Mouse (Mus musculus) gastrocnemius, postnatal 14 days (tissue): Measurements from ENCODE around the gene H2-Aa. TPM values are rescaled to one million over a fixed set of nuclear protein-coding genes. Genes with fewer than 3 reads are reported as not detected.

Experiments
- DNase-seq: peaks from one replicate; pipeline ENCODE4 v3.0.0; 2021; ENCODE audit warnings: mixed read lengths
- intact Hi-C: fragments of 180-260 bp; cut with DNase I; formaldehyde crosslinking; loops from one replicate; pipeline ENCODE4 v1.15.1; 2025; ENCODE audit warnings: low total_unique reads
- total RNA-seq, 2 experiments: library from RNA; stranded (reverse); gene quantifications; 2 replicates each; pipeline ENCODE4 v1.2.3; 2021

The H2-Aa gene
- total RNA-seq, 2 experiments from 2014 or later: 2.8 to 3.9 TPM

GRCm38 (mm10) chr17:34237741-34238140, 49.9 kb downstream of the H2-Aa start:
- DNase-seq: no peak
- intact Hi-C loops: loop anchor here (5.0 kb wide), 1 partner anchor 65 kb away; no protein-coding TSS in a partner anchor

GRCm38 (mm10) chr17:34236691-34237090, 50.9 kb downstream of the H2-Aa start:
- DNase-seq: no peak
- intact Hi-C loops: loop anchor here (5.0 kb wide), 1 partner anchor 64 kb away; no protein-coding TSS in a partner anchor

DNA sequence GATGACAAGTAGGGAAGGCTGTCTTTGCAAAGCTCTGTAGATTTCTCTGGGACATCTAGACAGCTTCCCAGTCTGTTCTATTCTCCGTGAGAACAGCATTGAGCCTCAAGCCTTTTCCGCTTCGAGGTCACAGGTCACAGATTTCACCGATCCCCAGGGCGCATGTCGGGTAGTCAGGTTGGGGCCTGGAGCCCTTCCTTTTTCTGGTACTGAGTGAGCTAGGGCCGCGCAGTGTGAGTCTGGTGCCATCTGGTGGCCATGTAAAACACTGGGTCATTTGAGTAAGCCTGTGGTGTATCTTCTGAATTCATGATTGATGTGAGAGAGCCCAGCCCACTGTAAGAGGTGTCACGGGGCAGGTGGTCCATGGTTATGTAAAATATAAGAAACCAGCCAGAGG, 52.7 kb downstream of the H2-Aa start:
- intact Hi-C loops: loop anchor here (5.0 kb wide), 1 partner anchor 63 kb away; no protein-coding TSS in a partner anchor
- peak; percentile 72 for DNase-seq

Other genes starting within 250 kb of the H2-Aa start
- 10 to 100 TPM; 51.1 to 56.0 TPM for gene Col11a2, start 248.4 kb downstream of the H2-Aa start, total RNA-seq
- gene H2-Oa, start 195.5 kb downstream of the H2-Aa start, total RNA-seq: not detected
- 1 to 10 TPM; 2.3 to 3.6 TPM for gene H2-DMa, start 168.3 kb downstream of the H2-Aa start, total RNA-seq
- gene Brd2, start 165.2 kb downstream of the H2-Aa start, total RNA-seq: 10 to 100 TPM; 75.2 to 75.5 TPM
- under 1 TPM; 0.45 to 0.47 TPM for gene H2-DMb2, start 144.5 kb downstream of the H2-Aa start, total RNA-seq
- gene H2-DMb1, start 134.8 kb downstream of the H2-Aa start, total RNA-seq: 1 to 10 TPM; 1.0 to 1.4 TPM
- gene Tap1, start 100.3 kb downstream of the H2-Aa start, total RNA-seq: 1 to 10 TPM; 1.7 to 2.6 TPM
- 1 to 10 TPM; 1.8 to 2.0 TPM for gene Psmb9, start 100.1 kb downstream of the H2-Aa start, total RNA-seq
- gene Psmb8, start 90.1 kb downstream of the H2-Aa start, total RNA-seq: 1 to 10 TPM; 2.9 to 3.4 TPM
- gene Tap2, start 84.3 kb downstream of the H2-Aa start, total RNA-seq: 1 to 10 TPM; 4.7 to 5.3 TPM
- gene H2-Ob, start 48.9 kb downstream of the H2-Aa start, total RNA-seq: under 1 TPM in 1 of 2 experiments, not detected in 1; 0.13 TPM
- 1 to 10 TPM; 2.8 to 3.1 TPM for gene H2-Ab1, start 30.1 kb downstream of the H2-Aa start, total RNA-seq
- 1 to 10 TPM; 2.8 to 3.7 TPM for gene H2-Eb1, start 18.0 kb upstream of the H2-Aa start, total RNA-seq
- not detected for gene H2-Eb2, start 37.8 kb upstream of the H2-Aa start, total RNA-seq
- under 1 TPM; 0.39 to 0.42 TPM for gene Btnl2, start 67.0 kb upstream of the H2-Aa start, total RNA-seq
- not detected for gene Btnl1, start 89.3 kb upstream of the H2-Aa start, total RNA-seq
- gene BC051142, start 111.0 kb upstream of the H2-Aa start, total RNA-seq: under 1 TPM in 1 of 2 experiments, not detected in 1; 0.21 TPM
- not detected for gene Btnl4, start 189.5 kb upstream of the H2-Aa start, total RNA-seq
- gene Btnl6, start 229.5 kb upstream of the H2-Aa start, total RNA-seq: not detected